Mouse (Mus musculus) T-cell, adult 66 days (primary cell): ENCODE data around the gene Olfr698. TPM values are rescaled to one million over a fixed set of nuclear protein-coding genes. Genes with fewer than 3 reads are reported as not detected.

ENCODE experiments used
- total RNA-seq, 2 experiments: library from RNA; stranded (reverse); gene quantifications; 3 replicates in 1 of 2; 4 replicates in 1 of 2; pipeline ENCODE4 v1.2.4; 2023

The Olfr698 gene
- not detected for total RNA-seq

GRCm38 (mm10) chr7:106755297-106755696, at the start of gene Olfr698:
TSS of gene Olfr698 (minus strand) at chr7:106755397.

GRCm38 (mm10) chr7:106793098-106793497, 37.9 kb upstream of the Olfr698 start, which contains the start of gene Olfr699:
TSS of gene Olfr699 (minus strand) at chr7:106793198.

DNA sequence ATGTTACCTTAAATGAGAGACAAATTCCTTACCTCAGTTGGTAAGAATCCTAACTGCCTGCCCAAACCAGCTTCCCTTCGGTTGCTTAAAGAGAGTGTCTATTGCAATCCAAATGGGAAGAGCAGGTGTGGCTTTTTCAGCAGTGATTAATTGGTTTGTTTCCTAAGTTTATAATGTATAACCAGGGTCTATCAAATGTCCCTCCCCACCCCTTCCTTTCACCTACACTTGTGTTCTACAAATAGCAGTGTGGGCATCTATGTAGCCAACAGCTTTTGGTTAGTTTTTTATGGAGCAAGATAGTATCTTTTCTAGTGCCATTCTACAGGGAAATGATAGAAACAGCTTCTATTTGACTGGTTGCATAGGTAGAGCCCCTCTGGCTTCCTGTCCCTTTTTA, 12.9 kb downstream of the Olfr698 start, which contains the start of gene Olfr697:
Gene Olfr697 (minus strand): TSS at position 101 of the 400 bp plus-strand sequence.

GRCm38 (mm10) chr7:106716296-106716695, 38.9 kb downstream of the Olfr698 start, which contains the start of gene Olfr695:
TSS of gene Olfr695 (minus strand) at chr7:106716396.

Other genes starting within 250 kb of the Olfr698 start
- gene Olfr693, start 74.8 kb downstream of the Olfr698 start, total RNA-seq: not detected
- gene Olfr694, start 63.6 kb downstream of the Olfr698 start, total RNA-seq: not detected
- not detected for gene Olfr695, start 39.0 kb downstream of the Olfr698 start, total RNA-seq
- not detected for gene Olfr697, start 13.0 kb downstream of the Olfr698 start, total RNA-seq
- not detected for gene Olfr699, start 37.8 kb upstream of the Olfr698 start, total RNA-seq
- gene Olfr700, start 53.4 kb upstream of the Olfr698 start, total RNA-seq: not detected
- gene Olfr701, start 58.7 kb upstream of the Olfr698 start, total RNA-seq: not detected
- not detected for gene Olfr702, start 78.5 kb upstream of the Olfr698 start, total RNA-seq
- not detected for gene Olfr703, start 88.0 kb upstream of the Olfr698 start, total RNA-seq
- gene Olfr704, start 107.8 kb upstream of the Olfr698 start, total RNA-seq: not detected
- gene Olfr705, start 121.5 kb upstream of the Olfr698 start, total RNA-seq: not detected
- gene Olfr706, start 132.8 kb upstream of the Olfr698 start, total RNA-seq: not detected
- gene Olfr707, start 145.8 kb upstream of the Olfr698 start, total RNA-seq: not detected
- not detected for gene Olfr1532-ps1, start 152.6 kb upstream of the Olfr698 start, total RNA-seq
- gene Olfr709-ps1, start 176.8 kb upstream of the Olfr698 start, total RNA-seq: under 1 TPM; 0.20 to 0.21 TPM
- gene Olfr710, start 192.9 kb upstream of the Olfr698 start, total RNA-seq: not detected
- not detected for gene Olfr6, start 208.5 kb upstream of the Olfr698 start, total RNA-seq
- not detected for gene Olfr711, start 220.1 kb upstream of the Olfr698 start, total RNA-seq